Mouse (Mus musculus) heart, adult 11 months (tissue): ENCODE data around the gene Samhd1.
A peak's percentile ranks its signal among the peaks of the same experiment; 100 is the strongest.

Experiments
- DNase-seq: peaks from one replicate; pipeline ENCODE4 v3.0.0; 2022

Gene Samhd1

GRCm38 (mm10) chr2:157070365-157070764, 64.7 kb downstream of the Samhd1 start:
- DNase-seq, result peak; percentile 97

GRCm38 (mm10) chr2:157069755-157070315, 65.2 kb downstream of the Samhd1 start:
- DNase-seq, result peak; percentile 94

GRCm38 (mm10) chr2:157069355-157069735, 65.7 kb downstream of the Samhd1 start:
- peak; percentile 96 for DNase-seq

- DNase-seq, result peak; percentile 90
These were observed 66.2 kb downstream of the Samhd1 start for GRCm38 (mm10) chr2:157068701-157069354.

- peak; percentile 94 for DNase-seq
These were observed 68.2 kb downstream of the Samhd1 start for GRCm38 (mm10) chr2:157066731-157067430.

- DNase-seq, result peak; percentile 96
These were observed 69.2 kb downstream of the Samhd1 start for GRCm38 (mm10) chr2:157065879-157066226.

GRCm38 (mm10) chr2:157064978-157065878, 69.8 kb downstream of the Samhd1 start:
- DNase-seq, result peak; percentile 90

GRCm38 (mm10) chr2:157064136-157064535, 70.9 kb downstream of the Samhd1 start:
- peak; percentile 98 for DNase-seq

GRCm38 (mm10) chr2:157063241-157063700, 71.8 kb downstream of the Samhd1 start:
- DNase-seq, result peak; percentile 99

GRCm38 (mm10) chr2:157060557-157061305, 74.3 kb downstream of the Samhd1 start:
- no peak for DNase-seq

- peak; percentile 85 for DNase-seq
These were observed 75.0 kb downstream of the Samhd1 start for GRCm38 (mm10) chr2:157060037-157060436.

GRCm38 (mm10) chr2:157059166-157059565, 75.9 kb downstream of the Samhd1 start:
- DNase-seq, result peak; percentile 88

- DNase-seq, result peak; percentile 98
These were observed 76.6 kb downstream of the Samhd1 start for GRCm38 (mm10) chr2:157058342-157058998.

- peak; percentile 89 for DNase-seq
These were observed 77.3 kb downstream of the Samhd1 start for GRCm38 (mm10) chr2:157057758-157058157.

- no peak for DNase-seq
These were observed 77.9 kb downstream of the Samhd1 start for GRCm38 (mm10) chr2:157057186-157057585.

- DNase-seq, result peak; percentile 87
These were observed 79.3 kb downstream of the Samhd1 start for GRCm38 (mm10) chr2:157055721-157056120.

GRCm38 (mm10) chr2:157054816-157055215, 80.2 kb downstream of the Samhd1 start:
- peak; percentile 96 for DNase-seq

GRCm38 (mm10) chr2:157054297-157054696, 80.8 kb downstream of the Samhd1 start:
- DNase-seq, result no peak

- no peak for DNase-seq
These were observed 81.3 kb downstream of the Samhd1 start for GRCm38 (mm10) chr2:157053787-157054186.

GRCm38 (mm10) chr2:157053124-157053523, 81.9 kb downstream of the Samhd1 start:
- DNase-seq, result no peak

GRCm38 (mm10) chr2:157052448-157052847, 82.6 kb downstream of the Samhd1 start:
- DNase-seq, result no peak

GRCm38 (mm10) chr2:157049831-157050243, 85.2 kb downstream of the Samhd1 start:
- no peak for DNase-seq
